Mouse (Mus musculus) midbrain, embryonic 14.5 days (tissue): Measurements from ENCODE around the gene Foxo3. TPM values are rescaled to one million over a fixed set of nuclear protein-coding genes. Genes with fewer than 3 reads are reported as not detected.
A peak's percentile ranks its signal among the peaks of the same experiment; 100 is the strongest.

ENCODE experiments used
- ATAC-seq: fragments of 200-750 bp; cut with Nextera tagmentation; 2 replicates; pipeline ENCODE4 v1.8.0; 2017; ENCODE audit warnings: moderate number of reproducible peaks, moderate library complexity; ENCODE audit not compliant: low FRiP score, low TSS enrichment
- DNase-seq: peaks from one replicate; pipeline ENCODE4 v3.0.0-alpha.2; 2015
- H3K27ac ChIP-seq: fragments of 300-500 bp; sonication (generic); replicated peaks from 2 replicates; pipeline ENCODE4 v1.5.1; 2014; ENCODE audit warnings: mild to moderate bottlenecking, low read depth, low read length, moderate library complexity
- H3K27me3 ChIP-seq: fragments of 300-500 bp; sonication (generic); 2 replicates; pipeline ENCODE4 v1.6.1; 2014; ENCODE audit warnings: low read length, control low read depth, mixed read lengths; ENCODE audit not compliant: control insufficient read depth, insufficient read depth
- H3K36me3 ChIP-seq: fragments of 300-500 bp; sonication (generic); 2 replicates; pipeline ENCODE4 v1.6.1; 2014; ENCODE audit warnings: low read length, control low read depth; ENCODE audit not compliant: control insufficient read depth, insufficient read depth
- H3K4me1 ChIP-seq: fragments of 300-500 bp; sonication (generic); 2 replicates; pipeline ENCODE4 v1.6.1; 2014; ENCODE audit warnings: mild to moderate bottlenecking, antibody characterized with exemption, low read length, control low read depth; ENCODE audit not compliant: control insufficient read depth, insufficient read depth
- H3K4me2 ChIP-seq: fragments of 300-500 bp; sonication (generic); 2 replicates; pipeline ENCODE4 v1.6.1; 2014; ENCODE audit warnings: mild to moderate bottlenecking, low read length, moderate library complexity
- H3K4me3 ChIP-seq: fragments of 300-500 bp; sonication (generic); replicated peaks from 2 replicates; pipeline ENCODE4 v1.5.1; 2014; ENCODE audit warnings: low read depth, low read length
- H3K9ac ChIP-seq: fragments of 300-500 bp; sonication (generic); replicated peaks from 2 replicates; pipeline ENCODE4 v1.6.1; 2014; ENCODE audit warnings: mild to moderate bottlenecking, low read length, moderate library complexity
- H3K9me3 ChIP-seq: fragments of 300-500 bp; sonication (generic); 2 replicates; pipeline ENCODE4 v1.6.1; 2016; ENCODE audit warnings: low read length, control low read depth, mixed read lengths; ENCODE audit not compliant: control insufficient read depth
- WGBS: fragments of 180-500 bp; shearing (Covaris S2); extraction: QIAGEN DNeasy Blood & Tissue Kit; methylation state at CpG from one replicate; pipeline ENCODE4 v1.1.7; 2014; 5-methylcytosine and 5-hydroxymethylcytosine counted together
- polyA plus RNA-seq: library from polyadenylated mRNA; unstranded; fragments of >200 nt; fragmentation: Nextera tagmentation; extraction: Ambion mirVana; gene quantifications from 2 replicates; pipeline ENCODE4 v1.2.1, GENCODE M21; 2014

The Foxo3 gene
- polyA plus RNA-seq, 1 experiment from 2014 or later = 6.0 TPM

GRCm38 (mm10) chr10:42300805-42301204 lies 24.2 kb upstream of the Foxo3 start:
- H3K9me3 ChIP-seq = peaks cover 4% of the 10 kb centered on the region; the same call in 1 of the 2 replicates
- ATAC-seq (no peak), DNase-seq (no peak)
- H3K27me3 ChIP-seq = no peaks in the 10 kb centered on the region
- H3K4me2 ChIP-seq = no peak overlapping the region
- H3K36me3 ChIP-seq = no peaks in the 10 kb centered on the region
- H3K27ac ChIP-seq = no peak overlapping the region
- 66% methylated on average over 4 of the region's 4 CpGs for WGBS
- no peak overlapping the region for H3K4me3 ChIP-seq
- H3K9ac ChIP-seq = no peak overlapping the region
- H3K4me1 ChIP-seq = no peaks in the 10 kb centered on the region

- WGBS = 81% methylated on average over 7 of the region's 7 CpGs
- H3K9me3 ChIP-seq = peaks cover 4% of the 10 kb centered on the region; the same call in 1 of the 2 replicates
- H3K4me3 ChIP-seq = no peak overlapping the region
- H3K27ac ChIP-seq = no peak overlapping the region
- ATAC-seq = no peak
- H3K27me3 ChIP-seq = no peaks in the 10 kb centered on the region
- no peak for DNase-seq
- no peaks in the 10 kb centered on the region for H3K36me3 ChIP-seq
- no peak overlapping the region for H3K4me2 ChIP-seq
- H3K9ac ChIP-seq = no peak overlapping the region
- no peaks in the 10 kb centered on the region for H3K4me1 ChIP-seq
These were observed 23.4 kb upstream of the Foxo3 start for GRCm38 (mm10) chr10:42299967-42300366.

DNA sequence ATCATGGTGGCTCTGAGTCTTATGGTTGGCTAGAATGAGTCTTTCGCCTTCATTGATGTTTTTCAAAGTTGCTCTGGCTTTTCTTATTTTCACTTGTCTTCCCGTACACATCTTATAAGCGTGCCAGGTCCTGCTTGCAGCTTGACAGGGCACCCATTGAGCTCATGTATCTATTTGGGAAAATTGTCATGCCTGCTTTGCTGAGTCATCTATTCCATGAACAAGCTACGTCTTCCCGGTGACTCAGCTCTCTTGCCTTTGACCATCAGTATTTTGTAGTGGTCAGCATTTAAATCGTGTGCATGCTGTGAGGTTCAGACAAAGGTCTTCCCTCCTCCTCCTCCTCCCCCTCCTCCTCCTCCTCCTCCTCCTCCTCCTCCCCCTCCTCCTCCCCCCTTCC lies 22.9 kb upstream of the Foxo3 start:
- DNase-seq (no peak), ATAC-seq (no peak)
- Histone ChIP-seq H3K27me3 (no peaks in the 10 kb centered on the region), H3K4me3 (no peak overlapping the region), H3K27ac (no peak overlapping the region), H3K9me3 (peaks cover 4% of the 10 kb centered on the region; the same call in 1 of the 2 replicates), H3K4me1 (no peaks in the 10 kb centered on the region), H3K4me2 (no peak overlapping the region), H3K9ac (no peak overlapping the region), H3K36me3 (no peaks in the 10 kb centered on the region)
- 83% methylated on average over 6 of the region's 6 CpGs for WGBS

GRCm38 (mm10) chr10:42297954-42298353 lies 21.4 kb upstream of the Foxo3 start:
- H3K9me3 ChIP-seq = peaks cover 4% of the 10 kb centered on the region; the same call in 1 of the 2 replicates

DNA sequence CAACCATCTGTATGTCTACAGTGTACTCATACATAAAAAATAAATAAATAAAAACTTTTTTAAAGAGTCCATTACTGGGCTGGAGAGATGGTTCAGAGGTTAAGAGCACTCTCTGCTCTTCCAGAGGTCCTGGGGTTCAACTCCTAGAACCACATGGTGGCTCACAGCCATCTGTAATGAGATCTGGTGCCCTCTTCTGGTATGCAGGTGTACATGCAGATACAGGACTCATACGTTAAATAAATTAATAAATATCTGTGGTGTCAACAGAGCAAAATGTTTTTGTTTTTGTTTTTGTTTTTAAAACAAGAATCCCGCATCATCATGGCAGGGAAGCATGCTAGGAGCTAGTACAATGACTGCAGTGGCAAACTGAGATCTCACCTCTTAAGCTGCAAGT lies 20.6 kb upstream of the Foxo3 start:
- Histone ChIP-seq H3K9ac (no peak overlapping the region), H3K4me2 (no peak overlapping the region), H3K27ac (no peak overlapping the region), H3K27me3 (no peaks in the 10 kb centered on the region), H3K36me3 (no peaks in the 10 kb centered on the region), H3K4me1 (no peaks in the 10 kb centered on the region), H3K4me3 (no peak overlapping the region), H3K9me3 (peaks cover 4% of the 10 kb centered on the region; the same call in 1 of the 2 replicates)
- DNase-seq (no peak), ATAC-seq (no peak)
- 84% methylated on average over 2 of the region's 2 CpGs for WGBS

More at GRCm38 (mm10) chr10:42297954-42298353, 21.4 kb upstream of the Foxo3 start:
- H3K4me2 ChIP-seq = no peak overlapping the region
- no peaks in the 10 kb centered on the region for H3K27me3 ChIP-seq
- no peak overlapping the region for H3K4me3 ChIP-seq
- no peak overlapping the region for H3K27ac ChIP-seq
- ATAC-seq = no peak
- no peak overlapping the region for H3K9ac ChIP-seq
- H3K36me3 ChIP-seq = no peaks in the 10 kb centered on the region
- DNase-seq = no peak
- 90% methylated on average over 1 of the region's 1 CpGs for WGBS
- H3K4me1 ChIP-seq = no peaks in the 10 kb centered on the region

DNA sequence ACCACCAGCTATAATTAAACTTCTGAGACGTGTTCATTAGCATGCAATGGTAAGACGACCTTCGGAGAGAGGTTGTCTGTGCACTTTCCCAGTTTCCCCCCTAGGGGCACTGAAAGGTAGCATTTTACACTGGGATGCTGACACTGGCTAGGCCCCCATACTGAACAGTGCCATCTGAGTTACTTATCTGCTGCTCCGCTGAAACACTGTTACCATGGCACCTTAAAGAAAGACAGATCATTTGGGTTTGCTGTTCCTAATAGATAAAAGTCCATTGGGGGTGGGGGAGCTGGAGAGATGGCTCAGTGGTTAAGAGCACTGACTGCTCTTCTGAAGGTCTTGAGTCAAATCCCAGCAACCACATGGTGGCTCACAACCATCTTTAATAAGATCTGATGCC lies 20.0 kb upstream of the Foxo3 start:
- H3K27ac ChIP-seq = no peak overlapping the region
- H3K9ac ChIP-seq = no peak overlapping the region
- no peaks in the 10 kb centered on the region for H3K27me3 ChIP-seq
- ATAC-seq (no peak), DNase-seq (no peak)
- H3K36me3 ChIP-seq = no peaks in the 10 kb centered on the region
- no peak overlapping the region for H3K4me2 ChIP-seq
- H3K4me3 ChIP-seq = no peak overlapping the region
- H3K9me3 ChIP-seq = peaks cover 4% of the 10 kb centered on the region; the same call in 1 of the 2 replicates
- no peaks in the 10 kb centered on the region for H3K4me1 ChIP-seq
- WGBS = 52% methylated on average over 4 of the region's 4 CpGs

GRCm38 (mm10) chr10:42295028-42295427 lies 18.5 kb upstream of the Foxo3 start:
- peaks cover 4% of the 10 kb centered on the region; the same call in 1 of the 2 replicates for H3K9me3 ChIP-seq
- H3K36me3 ChIP-seq = no peaks in the 10 kb centered on the region
- H3K4me3 ChIP-seq = no peak overlapping the region
- 3% methylated on average over 1 of the region's 1 CpGs for WGBS
- no peak overlapping the region for H3K9ac ChIP-seq
- no peak overlapping the region for H3K27ac ChIP-seq
- ATAC-seq (peak; percentile 34; the same call in 1 of the 2 replicates), DNase-seq (peak; percentile 88)
- H3K27me3 ChIP-seq = no peaks in the 10 kb centered on the region
- no peaks in the 10 kb centered on the region for H3K4me1 ChIP-seq
- H3K4me2 ChIP-seq = no peak overlapping the region

- WGBS = 67% methylated on average over 2 of the region's 2 CpGs
- Histone ChIP-seq H3K36me3 (no peaks in the 10 kb centered on the region), H3K4me3 (no peak overlapping the region), H3K4me2 (no peak overlapping the region), H3K9me3 (peaks cover 4% of the 10 kb centered on the region; the same call in 1 of the 2 replicates), H3K27ac (no peak overlapping the region), H3K27me3 (no peaks in the 10 kb centered on the region), H3K4me1 (no peaks in the 10 kb centered on the region), H3K9ac (no peak overlapping the region)
- ATAC-seq (no peak), DNase-seq (no peak)
These were observed 17.8 kb upstream of the Foxo3 start for GRCm38 (mm10) chr10:42294392-42294791.

DNA sequence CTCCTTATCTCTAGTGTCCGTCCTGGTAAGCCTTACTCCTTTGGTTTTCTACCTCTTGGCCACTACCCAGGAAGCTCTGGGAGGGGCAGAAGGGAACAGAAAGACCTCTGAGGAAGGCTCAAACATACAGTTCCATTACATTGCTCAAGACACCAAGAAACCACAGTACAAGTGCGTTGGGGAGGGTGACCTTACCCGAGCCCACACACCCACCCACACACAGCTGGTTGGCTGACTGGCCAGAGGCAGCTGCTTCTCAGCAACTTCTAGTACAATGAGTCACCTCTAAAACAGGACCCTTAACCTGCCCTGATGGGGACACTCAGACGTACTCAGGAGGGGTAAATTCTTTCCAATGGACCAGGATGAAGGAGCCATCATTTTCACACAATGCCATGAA lies 17.3 kb upstream of the Foxo3 start:
- ATAC-seq (no peak), DNase-seq (no peak)
- H3K9me3 ChIP-seq = peaks cover 4% of the 10 kb centered on the region; the same call in 1 of the 2 replicates
- 68% methylated on average over 4 of the region's 4 CpGs for WGBS
- H3K4me3 ChIP-seq = no peak overlapping the region
- no peaks in the 10 kb centered on the region for H3K27me3 ChIP-seq
- no peak overlapping the region for H3K9ac ChIP-seq
- no peaks in the 10 kb centered on the region for H3K4me1 ChIP-seq
- no peak overlapping the region for H3K4me2 ChIP-seq
- H3K36me3 ChIP-seq = no peaks in the 10 kb centered on the region
- no peak overlapping the region for H3K27ac ChIP-seq
